Mouse (Mus musculus): ENCODE data around the gene Grap2.

DNA sequence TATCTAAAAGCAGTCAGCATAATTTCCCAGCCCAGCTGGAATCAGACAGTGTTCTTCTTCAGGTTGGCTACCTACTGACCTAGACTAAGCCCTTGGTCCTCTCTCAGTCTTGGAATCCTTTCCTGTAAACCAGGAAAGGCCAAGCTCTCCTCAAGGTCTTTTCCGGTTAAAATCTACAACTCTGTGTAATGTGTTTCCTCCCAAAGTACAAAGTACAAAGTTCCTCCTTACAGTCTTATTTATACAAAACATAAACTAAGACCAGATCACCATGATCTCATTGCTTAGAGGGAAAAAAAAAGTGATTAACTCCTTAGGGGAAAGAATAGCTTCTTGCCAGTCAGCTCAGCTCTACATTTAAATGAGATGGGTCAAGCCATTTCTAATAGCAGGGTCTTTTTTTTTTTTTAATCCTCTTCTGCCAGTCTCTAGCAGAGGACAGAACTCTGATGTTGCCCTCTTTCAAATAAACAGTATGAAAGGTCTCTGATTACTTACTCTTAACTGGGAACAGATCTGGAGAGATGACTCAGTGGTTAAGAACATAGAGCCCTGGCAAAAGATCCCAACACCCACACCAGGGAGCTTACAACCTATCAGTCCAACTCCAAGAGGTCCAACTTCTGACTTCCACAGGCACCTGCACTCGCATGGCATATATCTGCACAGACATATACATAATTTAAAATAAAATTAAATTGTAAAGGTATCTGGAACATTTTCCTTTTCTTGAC, 69.5 kb downstream of the Grap2 start:
- TF ChIP-seq CTCF (IDR thresholded peaks at IDR 0.05; ENCODE audit: borderline replicate concordance, insufficient read depth, low read depth, low read length), result no peak
- no peak for TF ChIP-seq POLR2A (IDR thresholded peaks at IDR 0.05; ENCODE audit: borderline replicate concordance, insufficient read depth, low read length)
